Mouse (Mus musculus): ENCODE data around the gene Tuba1b. TPM values are rescaled to one million over a fixed set of nuclear protein-coding genes. Genes with fewer than 3 reads are reported as not detected.

Tuba1b gene
- total and polyA plus RNA-seq, 3 experiments = 1,149 to 2,960 (median 2,851) TPM

DNA sequence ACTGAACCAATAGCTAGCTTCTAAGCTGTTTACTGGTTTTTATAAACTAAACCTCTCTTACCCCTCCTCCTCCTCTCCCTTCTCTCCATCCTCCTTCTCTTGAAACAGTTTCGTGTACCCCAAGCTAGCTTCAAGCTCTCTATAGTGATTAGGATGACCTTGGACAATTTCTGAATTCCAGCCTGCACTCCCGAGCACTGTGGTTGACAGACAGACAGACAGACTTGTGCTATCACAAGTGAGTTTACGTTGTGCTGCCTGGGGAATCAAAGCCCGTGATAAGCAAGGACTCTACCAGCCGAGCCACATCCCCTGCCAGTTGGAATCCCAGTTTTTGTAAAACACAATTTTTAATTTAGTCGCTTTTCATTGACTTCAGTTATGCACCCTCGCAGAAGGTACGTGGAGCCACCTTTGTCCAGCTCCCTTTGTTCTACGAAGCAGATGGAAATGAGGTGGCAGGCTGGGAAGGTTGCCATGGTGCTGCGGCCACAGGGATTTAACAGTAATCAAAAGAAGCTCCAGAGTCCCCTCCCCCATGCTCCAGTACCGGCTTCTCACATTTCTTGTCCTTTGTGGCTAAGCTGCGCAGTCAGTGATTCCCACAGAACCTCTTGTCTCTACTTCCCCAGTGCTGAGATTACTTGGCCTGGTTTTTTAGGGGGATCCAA is 34.5 kb upstream of the Tuba1b start:
- no peaks in the 10 kb centered on the region for H3K79me2 ChIP-seq (replicated peaks; ENCODE audit: control insufficient read depth, extremely low read depth, insufficient read depth, poor library complexity, severe bottlenecking)
- H3K4me3 ChIP-seq (replicated peaks in 1 of 3; ENCODE audit: low read depth in 2 of 3, low read length in 2 of 3, poor library complexity in 1 of 3) = no peak overlapping the region
- TF ChIP-seq MAFK (IDR thresholded peaks at IDR 0.05; ENCODE audit: insufficient replicate concordance, low read length) (no peak), TBP (conservative IDR thresholded peaks at IDR 0.05; ENCODE audit: low read depth, low read length) (no peak), MEF2A (IDR thresholded peaks at IDR 0.05; ENCODE audit: borderline replicate concordance, low read depth, low read length) (no peak), TCF12 (IDR thresholded peaks at IDR 0.05; ENCODE audit: low read depth, low read length) (no peak), MXI1 (IDR thresholded peaks at IDR 0.05; ENCODE audit: low read depth, low read length) (no peak), USF2 (conservative IDR thresholded peaks at IDR 0.05; ENCODE audit: low read depth, low read length) (no peak), SIN3A (IDR thresholded peaks at IDR 0.05; ENCODE audit: low read length) (no peak), KAT2A (IDR thresholded peaks at IDR 0.05; ENCODE audit: insufficient replicate concordance, low read length) (no peak), JUND (conservative IDR thresholded peaks at IDR 0.05; ENCODE audit: low read depth, low read length) (no peak), MYC (IDR thresholded peaks at IDR 0.05; ENCODE audit: low read depth, low read length) (no peak), CHD1 (IDR thresholded peaks at IDR 0.05; ENCODE audit: low read depth, low read length) (no peak), ZNF384 (IDR thresholded peaks at IDR 0.05; ENCODE audit: low read depth, low read length) (no peak), MAX (IDR thresholded peaks at IDR 0.05; ENCODE audit: low read length) (no peak), ZMIZ1 (IDR thresholded peaks at IDR 0.05; ENCODE audit: low read depth, low read length) (no peak), POLR2A (IDR thresholded peaks at IDR 0.05; ENCODE audit: low read depth, low read length) (no peak), IRF4 (IDR thresholded peaks at IDR 0.05; ENCODE audit: low read depth, low read length) (no peak), RCOR1 (conservative IDR thresholded peaks at IDR 0.05; ENCODE audit: low read depth, low read length) (no peak), SMC3 (IDR thresholded peaks at IDR 0.05; ENCODE audit: low read depth, low read length) (no peak)
- H3K4me1 ChIP-seq (ENCODE audit: control insufficient read depth in 1 of 2, insufficient read depth in 2 of 2) = peaks cover 3 to 22% of the 10 kb centered on the region in 2 experiments
- in situ Hi-C loops (cut with MboI; ENCODE audit: low pct_ligation_motif_present, low pct_unique_long_range_greater_than_20kb, low sequenced_read_pairs) = no loop called here
- peaks cover 3% of the 10 kb centered on the region for H3K27me3 ChIP-seq (replicated peaks)
- no peak for DNase-seq (ENCODE audit: extremely low read depth)
- no peaks in the 10 kb centered on the region for H3K36me3 ChIP-seq (replicated peaks in 1 of 2; ENCODE audit: control insufficient read depth in 1 of 2, insufficient read depth in 1 of 2, low read length in 1 of 2)
- H3K9me3 ChIP-seq (replicated peaks; ENCODE audit: low read length) = peaks cover 3% of the 10 kb centered on the region
- dilution Hi-C loops (cut with MboI; ENCODE audit: extremely low pct_ligation_motif_present, extremely low pct_unique_long_range_greater_than_20kb, low sequenced_read_pairs) = no loop called here
- no peak overlapping the region for H3K27ac ChIP-seq (ENCODE audit: insufficient read depth, low read depth)
- no peak overlapping the region for H3K4me2 ChIP-seq (ENCODE audit: insufficient read depth, low read depth, poor library complexity, severe bottlenecking)
- H3K9ac ChIP-seq (ENCODE audit: insufficient read depth, low read depth) = no peak overlapping the region

DNA sequence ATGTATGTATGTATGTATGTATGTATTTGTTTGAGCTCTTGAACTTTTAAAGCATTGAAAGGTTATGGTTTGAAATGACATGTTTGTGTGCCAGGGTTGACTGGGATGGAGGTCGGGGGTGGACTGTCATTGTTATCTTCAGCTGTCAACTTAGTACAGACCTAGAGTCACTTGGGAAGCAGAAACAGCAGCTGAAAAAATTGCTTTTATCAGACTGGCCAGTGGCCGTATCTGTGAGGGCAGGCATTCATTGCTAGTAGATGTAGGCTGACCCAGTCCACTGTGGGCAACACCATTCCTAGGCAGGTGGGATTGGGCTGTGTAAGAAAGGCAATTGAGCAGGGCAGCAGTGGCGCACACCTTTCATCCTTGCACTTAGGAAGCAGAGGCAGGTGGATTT is 25.2 kb upstream of the Tuba1b start:
- no peak for DNase-seq (ENCODE audit: extremely low read depth)
- Histone ChIP-seq H3K27ac (ENCODE audit: insufficient read depth, low read depth) (no peak overlapping the region), H3K27me3 (replicated peaks) (no peaks in the 10 kb centered on the region), H3K79me2 (replicated peaks; ENCODE audit: control insufficient read depth, extremely low read depth, insufficient read depth, poor library complexity, severe bottlenecking) (no peaks in the 10 kb centered on the region), H3K9me3 (replicated peaks; ENCODE audit: low read length) (no peaks in the 10 kb centered on the region), H3K4me2 (ENCODE audit: insufficient read depth, low read depth, poor library complexity, severe bottlenecking) (no peak overlapping the region), H3K36me3 (replicated peaks in 1 of 2; ENCODE audit: control insufficient read depth in 1 of 2, insufficient read depth in 1 of 2, low read length in 1 of 2) (no peaks in the 10 kb centered on the region), H3K9ac (ENCODE audit: insufficient read depth, low read depth) (no peak overlapping the region), H3K4me3 (replicated peaks in 1 of 3; ENCODE audit: low read depth in 2 of 3, low read length in 2 of 3, poor library complexity in 1 of 3) (no peak overlapping the region), H3K4me1 (ENCODE audit: control insufficient read depth in 1 of 2, insufficient read depth in 2 of 2) (peaks cover 2 to 19% of the 10 kb centered on the region in 2 experiments; a peak in 3 of 4 replicates)
- TF ChIP-seq SIN3A (IDR thresholded peaks at IDR 0.05; ENCODE audit: low read length) (no peak), ZNF384 (IDR thresholded peaks at IDR 0.05; ENCODE audit: low read depth, low read length) (no peak), NRF1 (IDR thresholded peaks at IDR 0.05; ENCODE audit: low read depth, low read length) (no peak), UBTF (IDR thresholded peaks at IDR 0.05; ENCODE audit: low read depth, low read length) (no peak), MXI1 (IDR thresholded peaks at IDR 0.05; ENCODE audit: low read depth, low read length) (no peak), MEF2A (IDR thresholded peaks at IDR 0.05; ENCODE audit: borderline replicate concordance, low read depth, low read length) (no peak), PAX5 (IDR thresholded peaks at IDR 0.05; ENCODE audit: low read length) (no peak), CHD2 (IDR thresholded peaks at IDR 0.05; ENCODE audit: low read length) (no peak), KAT2A (IDR thresholded peaks at IDR 0.05; ENCODE audit: insufficient replicate concordance, low read length) (no peak), RAD21 (IDR thresholded peaks at IDR 0.05; ENCODE audit: low read depth, low read length) (no peak), MAX (IDR thresholded peaks at IDR 0.05; ENCODE audit: low read length) (no peak), EP300 (IDR thresholded peaks at IDR 0.05; ENCODE audit: low read length) (no peak)
- in situ Hi-C loops (cut with MboI; ENCODE audit: low pct_ligation_motif_present, low pct_unique_long_range_greater_than_20kb, low sequenced_read_pairs) (no loop called here), dilution Hi-C loops (cut with MboI; ENCODE audit: extremely low pct_ligation_motif_present, extremely low pct_unique_long_range_greater_than_20kb, low sequenced_read_pairs) (no loop called here)

Data from CH12.LX (cell line).